Mouse (Mus musculus): ENCODE data around the gene Gm21891.
"Not testable (repeated sequence)": the region's sequence is repeated elsewhere in the genome, so short reads cannot be mapped to it uniquely, and the experiment has no call there.

Gene Gm21891

DNA sequence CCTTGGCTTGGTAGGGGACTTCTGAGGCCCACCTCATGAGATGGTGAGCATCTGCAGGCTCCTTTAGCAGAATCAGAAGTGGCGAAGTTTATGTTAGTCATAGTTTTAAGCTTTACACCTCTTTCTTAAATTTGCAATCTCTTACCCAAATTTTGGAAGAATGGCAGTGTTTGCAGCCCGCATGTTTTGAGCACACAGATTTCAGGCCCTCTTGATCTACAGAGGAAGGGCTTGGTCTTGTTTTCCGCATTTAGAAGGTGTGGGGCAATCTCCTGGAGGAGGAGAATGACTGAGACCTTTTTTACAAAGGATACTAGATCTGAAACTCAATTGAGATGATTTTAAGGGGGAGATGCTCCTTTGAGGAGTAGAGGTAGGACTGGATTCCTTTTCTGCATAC is at the start of gene Gm21891:
Gm21891 (minus strand) TSS at position 101 of the 400 bp plus-strand sequence.
- not testable (repeated sequence) for DNase-seq (ENCODE audit: low spot score)

DNA sequence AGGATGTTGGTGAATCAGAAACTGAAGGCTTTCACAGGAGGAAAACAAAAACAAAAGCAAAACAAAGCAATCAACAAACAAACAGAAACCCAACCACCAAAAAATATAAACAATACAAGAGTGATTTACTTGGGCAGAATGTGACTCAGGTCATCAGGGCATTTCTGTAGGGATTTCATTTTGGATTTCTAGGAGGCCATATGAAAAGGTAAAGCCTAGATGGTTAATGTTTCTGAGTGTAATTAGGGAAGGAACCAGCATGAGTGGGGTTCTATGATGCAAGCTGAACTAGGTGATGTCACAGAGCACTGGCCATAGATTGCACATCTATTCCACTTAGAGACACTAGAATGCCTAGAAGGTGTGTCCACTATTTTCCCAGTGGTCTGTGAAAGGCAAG is 28.4 kb upstream of the Gm21891 start, which contains the start of gene Gm21425:
Gm21425 (plus strand) TSS at position 301 of the 400 bp plus-strand sequence.
- not testable (repeated sequence) for DNase-seq (ENCODE audit: low spot score)

All from MN1 (cell line).